Mouse (Mus musculus): Measurements from ENCODE around the gene Camk1. TPM values are rescaled to one million over a fixed set of nuclear protein-coding genes. Genes with fewer than 3 reads are reported as not detected.

Camk1 gene
- total and polyA plus RNA-seq, 3 experiments, result 0.20 to 5.3 (median 1.4) TPM

DNA sequence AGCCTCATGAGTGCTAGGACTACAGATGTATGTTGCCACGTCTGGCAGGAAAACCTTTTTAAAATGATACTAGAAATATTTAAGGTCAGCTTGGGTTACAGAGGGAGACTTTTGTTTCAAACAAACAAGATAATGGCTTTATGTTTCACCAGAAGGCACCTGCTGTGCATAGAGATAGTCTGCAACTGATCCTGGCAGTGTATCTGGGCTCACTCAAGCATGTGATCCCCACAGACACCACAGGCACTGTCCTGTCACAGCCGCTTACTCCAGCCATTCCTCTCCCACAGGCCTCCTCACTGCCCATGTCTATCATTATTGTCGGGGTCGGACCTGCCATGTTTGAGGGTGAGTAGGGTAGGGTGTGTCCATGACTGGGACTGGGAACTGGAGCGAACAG lies 42.4 kb downstream of the Camk1 start:
- in situ Hi-C loops (cut with MboI; ENCODE audit: low pct_ligation_motif_present, low pct_unique_long_range_greater_than_20kb, low sequenced_read_pairs) (loop anchor here (5.0 to 25.0 kb wide), 3 partner anchors 129 to 589 kb away; partner anchors contain the start of gene Thumpd3), dilution Hi-C loops (cut with MboI; ENCODE audit: extremely low pct_ligation_motif_present, extremely low pct_unique_long_range_greater_than_20kb, low sequenced_read_pairs) (no loop called here)
- Histone ChIP-seq H3K9me3 (replicated peaks; ENCODE audit: low read length) (no peaks in the 10 kb centered on the region), H3K4me1 (ENCODE audit: control insufficient read depth in 1 of 2, insufficient read depth in 2 of 2) (peaks cover 0 to 31% of the 10 kb centered on the region in 2 experiments), H3K27me3 (replicated peaks) (no peaks in the 10 kb centered on the region), H3K36me3 (replicated peaks in 1 of 2; ENCODE audit: control insufficient read depth in 1 of 2, insufficient read depth in 1 of 2, low read length in 1 of 2) (no peaks in the 10 kb centered on the region), H3K9ac (ENCODE audit: insufficient read depth, low read depth) (no peak overlapping the region), H3K79me2 (replicated peaks; ENCODE audit: control insufficient read depth, extremely low read depth, insufficient read depth, poor library complexity, severe bottlenecking) (no peaks in the 10 kb centered on the region), H3K27ac (ENCODE audit: insufficient read depth, low read depth) (no peak overlapping the region), H3K4me3 (replicated peaks in 1 of 3; ENCODE audit: low read depth in 2 of 3, low read length in 2 of 3, poor library complexity in 1 of 3) (no peak overlapping the region), H3K4me2 (ENCODE audit: insufficient read depth, low read depth, poor library complexity, severe bottlenecking) (no peak overlapping the region)
- TF ChIP-seq ZC3H11A (IDR thresholded peaks at IDR 0.05; ENCODE audit: low read depth, low read length), result no peak
- no peak for TF ChIP-seq ZNF384 (IDR thresholded peaks at IDR 0.05; ENCODE audit: low read depth, low read length)
- no peak for TF ChIP-seq JUN (IDR thresholded peaks at IDR 0.05; ENCODE audit: insufficient read depth, low read depth, low read length)
- no peak for TF ChIP-seq ELF1 (IDR thresholded peaks at IDR 0.05; ENCODE audit: low read depth, low read length)
- TF ChIP-seq GABPA (IDR thresholded peaks at IDR 0.05; ENCODE audit: insufficient replicate concordance, low read depth, low read length), result no peak
- no peak for DNase-seq (ENCODE audit: extremely low read depth)

DNA sequence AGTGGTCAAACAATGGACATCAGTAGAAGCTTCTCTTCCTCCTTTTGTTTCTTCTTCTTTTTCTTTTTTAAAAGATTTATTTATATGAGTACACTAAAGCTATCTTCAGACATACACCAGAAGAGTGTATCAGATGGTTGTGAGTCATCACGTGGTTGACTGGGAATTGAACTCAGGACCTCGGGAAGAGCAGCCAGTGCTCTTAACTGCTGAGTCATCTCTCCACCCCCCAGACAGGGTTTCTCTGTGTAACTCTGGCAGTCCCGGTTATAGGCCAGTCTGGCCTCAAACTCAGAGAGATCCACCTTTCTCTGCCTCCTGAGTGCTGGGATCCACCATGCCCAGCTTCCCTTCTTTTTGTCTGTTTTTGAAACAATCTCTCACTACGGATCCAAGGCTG lies 47.1 kb downstream of the Camk1 start:
- DNase-seq (ENCODE audit: extremely low read depth), result no peak
- Histone ChIP-seq H3K27me3 (replicated peaks) (no peaks in the 10 kb centered on the region), H3K9ac (ENCODE audit: insufficient read depth, low read depth) (no peak overlapping the region), H3K27ac (ENCODE audit: insufficient read depth, low read depth) (no peak overlapping the region), H3K4me1 (ENCODE audit: control insufficient read depth in 1 of 2, insufficient read depth in 2 of 2) (peaks cover 3 to 26% of the 10 kb centered on the region in 2 experiments; a peak in 3 of 4 replicates), H3K4me2 (ENCODE audit: insufficient read depth, low read depth, poor library complexity, severe bottlenecking) (no peak overlapping the region), H3K9me3 (replicated peaks; ENCODE audit: low read length) (no peaks in the 10 kb centered on the region), H3K36me3 (replicated peaks in 1 of 2; ENCODE audit: control insufficient read depth in 1 of 2, insufficient read depth in 1 of 2, low read length in 1 of 2) (peaks cover 0 to 7% of the 10 kb centered on the region in 2 experiments), H3K79me2 (replicated peaks; ENCODE audit: control insufficient read depth, extremely low read depth, insufficient read depth, poor library complexity, severe bottlenecking) (no peaks in the 10 kb centered on the region), H3K4me3 (replicated peaks in 1 of 3; ENCODE audit: low read depth in 2 of 3, low read length in 2 of 3, poor library complexity in 1 of 3) (no peak overlapping the region)
- TF ChIP-seq MAFK (IDR thresholded peaks at IDR 0.05; ENCODE audit: insufficient replicate concordance, low read length) (peak; percentile 71), EP300 (IDR thresholded peaks at IDR 0.05; ENCODE audit: low read length) (no peak)
- dilution Hi-C loops (cut with MboI; ENCODE audit: extremely low pct_ligation_motif_present, extremely low pct_unique_long_range_greater_than_20kb, low sequenced_read_pairs) (no loop called here), in situ Hi-C loops (cut with MboI; ENCODE audit: low pct_ligation_motif_present, low pct_unique_long_range_greater_than_20kb, low sequenced_read_pairs) (loop anchor here (5.0 kb wide), 1 partner anchor 34 kb away; no protein-coding TSS in a partner anchor)

DNA sequence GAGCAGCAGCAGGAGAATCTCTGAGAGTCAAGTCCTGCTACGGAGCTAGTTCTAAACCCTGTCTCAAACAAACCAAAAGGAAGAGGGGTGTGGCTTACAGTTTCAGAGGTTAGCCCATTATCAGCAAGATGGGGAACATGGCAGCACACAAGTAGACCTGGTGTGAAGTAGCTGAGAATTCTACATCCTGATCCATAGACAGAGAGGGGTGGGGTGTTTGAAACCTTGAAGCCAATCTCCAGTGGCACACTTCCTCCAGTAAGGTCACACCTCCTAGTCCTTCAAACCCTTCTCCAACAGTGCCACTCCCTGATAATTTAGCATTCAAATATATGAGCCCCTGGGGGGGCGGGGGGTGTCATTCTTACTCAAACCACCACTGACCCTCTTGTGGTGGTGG lies 47.7 kb downstream of the Camk1 start:
- Histone ChIP-seq H3K9ac (ENCODE audit: insufficient read depth, low read depth) (no peak overlapping the region), H3K9me3 (replicated peaks; ENCODE audit: low read length) (no peaks in the 10 kb centered on the region), H3K4me2 (ENCODE audit: insufficient read depth, low read depth, poor library complexity, severe bottlenecking) (no peak overlapping the region), H3K4me3 (replicated peaks in 1 of 3; ENCODE audit: low read depth in 2 of 3, low read length in 2 of 3, poor library complexity in 1 of 3) (no peak overlapping the region), H3K36me3 (replicated peaks in 1 of 2; ENCODE audit: control insufficient read depth in 1 of 2, insufficient read depth in 1 of 2, low read length in 1 of 2) (peaks cover 0 to 7% of the 10 kb centered on the region in 2 experiments), H3K79me2 (replicated peaks; ENCODE audit: control insufficient read depth, extremely low read depth, insufficient read depth, poor library complexity, severe bottlenecking) (no peaks in the 10 kb centered on the region), H3K27ac (ENCODE audit: insufficient read depth, low read depth) (no peak overlapping the region), H3K4me1 (ENCODE audit: control insufficient read depth in 1 of 2, insufficient read depth in 2 of 2) (peaks cover 3 to 26% of the 10 kb centered on the region in 2 experiments; a peak in 3 of 4 replicates), H3K27me3 (replicated peaks) (no peaks in the 10 kb centered on the region)
- no peak for TF ChIP-seq CHD1 (IDR thresholded peaks at IDR 0.05; ENCODE audit: low read depth, low read length)
- TF ChIP-seq BHLHE40 (IDR thresholded peaks at IDR 0.05; ENCODE audit: low read depth, low read length), result no peak
- no peak for TF ChIP-seq RCOR1 (conservative IDR thresholded peaks at IDR 0.05; ENCODE audit: low read depth, low read length)
- no peak for TF ChIP-seq JUN (IDR thresholded peaks at IDR 0.05; ENCODE audit: insufficient read depth, low read depth, low read length)
- no peak for TF ChIP-seq KAT2A (IDR thresholded peaks at IDR 0.05; ENCODE audit: insufficient replicate concordance, low read length)
- DNase-seq (ENCODE audit: extremely low read depth), result no peak
- dilution Hi-C loops (cut with MboI; ENCODE audit: extremely low pct_ligation_motif_present, extremely low pct_unique_long_range_greater_than_20kb, low sequenced_read_pairs) (no loop called here), in situ Hi-C loops (cut with MboI; ENCODE audit: low pct_ligation_motif_present, low pct_unique_long_range_greater_than_20kb, low sequenced_read_pairs) (loop anchor here (5.0 kb wide), 1 partner anchor 34 kb away; no protein-coding TSS in a partner anchor)
